Mouse (Mus musculus): ENCODE results near the gene Fkbp7. TPM values are rescaled to one million over a fixed set of nuclear protein-coding genes. Genes with fewer than 3 reads are reported as not detected.

The Fkbp7 gene
- 14.4 and 20.9 TPM in 2 replicates for total RNA-seq (2017)

- ATAC-seq (replicated peaks; ENCODE audit: low read depth, poor library complexity, severe bottlenecking): peak; percentile 86
Observed at GRCm38 (mm10) chr2:76672966-76673392, at the start of gene Fkbp7. Gene Fkbp7 (minus strand): TSS chr2:76673116.

- no peak for ATAC-seq (replicated peaks; ENCODE audit: low read depth, poor library complexity, severe bottlenecking)
Observed at GRCm38 (mm10) chr2:76719650-76720049, 46.7 kb upstream of the Fkbp7 start.

- no peak for ATAC-seq (replicated peaks; ENCODE audit: low read depth, poor library complexity, severe bottlenecking)
Observed at GRCm38 (mm10) chr2:76714984-76715383, 42.1 kb upstream of the Fkbp7 start.

GRCm38 (mm10) chr2:76708512-76708911, 35.6 kb upstream of the Fkbp7 start:
- no peak for ATAC-seq (replicated peaks; ENCODE audit: low read depth, poor library complexity, severe bottlenecking)

GRCm38 (mm10) chr2:76705655-76706054, 32.7 kb upstream of the Fkbp7 start:
- no peak for ATAC-seq (replicated peaks; ENCODE audit: low read depth, poor library complexity, severe bottlenecking)

- no peak for ATAC-seq (replicated peaks; ENCODE audit: low read depth, poor library complexity, severe bottlenecking)
Observed at GRCm38 (mm10) chr2:76702751-76703150, 29.8 kb upstream of the Fkbp7 start.

GRCm38 (mm10) chr2:76702188-76702587, 29.3 kb upstream of the Fkbp7 start:
- ATAC-seq (replicated peaks; ENCODE audit: low read depth, poor library complexity, severe bottlenecking): no peak

GRCm38 (mm10) chr2:76695290-76695689, 22.4 kb upstream of the Fkbp7 start:
- no peak for ATAC-seq (replicated peaks; ENCODE audit: low read depth, poor library complexity, severe bottlenecking)

GRCm38 (mm10) chr2:76693765-76694164, 20.8 kb upstream of the Fkbp7 start:
- ATAC-seq (replicated peaks; ENCODE audit: low read depth, poor library complexity, severe bottlenecking): no peak

GRCm38 (mm10) chr2:76690436-76691204, 17.7 kb upstream of the Fkbp7 start:
- peak; percentile 90 for ATAC-seq (replicated peaks; ENCODE audit: low read depth, poor library complexity, severe bottlenecking)

GRCm38 (mm10) chr2:76688162-76688561, 15.2 kb upstream of the Fkbp7 start:
- ATAC-seq (replicated peaks; ENCODE audit: low read depth, poor library complexity, severe bottlenecking): peak; percentile 43

- ATAC-seq (replicated peaks; ENCODE audit: low read depth, poor library complexity, severe bottlenecking): no peak
Observed at GRCm38 (mm10) chr2:76687608-76688007, 14.7 kb upstream of the Fkbp7 start.

- ATAC-seq (replicated peaks; ENCODE audit: low read depth, poor library complexity, severe bottlenecking): no peak
Observed at GRCm38 (mm10) chr2:76686986-76687385, 14.1 kb upstream of the Fkbp7 start.

- no peak for ATAC-seq (replicated peaks; ENCODE audit: low read depth, poor library complexity, severe bottlenecking)
Observed at GRCm38 (mm10) chr2:76682301-76682700, 9.4 kb upstream of the Fkbp7 start.

GRCm38 (mm10) chr2:76676401-76677226, 3.7 kb upstream of the Fkbp7 start:
- no peak for ATAC-seq (replicated peaks; ENCODE audit: low read depth, poor library complexity, severe bottlenecking)

GRCm38 (mm10) chr2:76675949-76676348, 3.0 kb upstream of the Fkbp7 start:
- ATAC-seq (replicated peaks; ENCODE audit: low read depth, poor library complexity, severe bottlenecking): no peak

GRCm38 (mm10) chr2:76675451-76675850, 2.5 kb upstream of the Fkbp7 start:
- no peak for ATAC-seq (replicated peaks; ENCODE audit: low read depth, poor library complexity, severe bottlenecking)

- ATAC-seq (replicated peaks; ENCODE audit: low read depth, poor library complexity, severe bottlenecking): peak; percentile 54
Observed at GRCm38 (mm10) chr2:76674725-76675427, 2.0 kb upstream of the Fkbp7 start, which contains the start of gene Plekha3. Gene Plekha3 (plus strand): TSS chr2:76675281.

- ATAC-seq (replicated peaks; ENCODE audit: low read depth, poor library complexity, severe bottlenecking): peak; percentile 48
Observed at GRCm38 (mm10) chr2:76673472-76674081, 661 bp upstream of the Fkbp7 start.

GRCm38 (mm10) chr2:76672134-76672745, 676 bp downstream of the Fkbp7 start:
- no peak for ATAC-seq (replicated peaks; ENCODE audit: low read depth, poor library complexity, severe bottlenecking)
